Mouse (Mus musculus): ENCODE measurements around the gene Atp6v1g3.

DNA sequence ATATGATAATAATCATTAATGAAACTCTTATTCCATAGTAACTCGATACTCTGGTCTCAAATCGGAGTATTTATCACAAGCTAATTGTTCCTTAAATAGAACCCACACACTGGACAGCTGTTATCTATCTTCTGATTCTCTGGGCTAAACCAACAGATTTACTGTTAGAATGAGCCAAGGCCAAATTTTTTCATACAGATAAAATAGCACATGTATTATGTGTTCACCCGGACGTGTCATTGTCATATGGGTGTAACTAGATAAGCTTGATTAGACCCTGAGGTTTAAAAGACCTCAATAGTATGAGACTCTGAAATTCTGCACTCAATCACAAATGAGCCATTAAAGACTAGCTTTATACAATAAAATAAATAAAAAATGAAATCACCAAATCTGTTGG lies 28.4 kb upstream of the Atp6v1g3 start:
- TF ChIP-seq CTCF (IDR thresholded peaks at IDR 0.05; ENCODE audit: low read depth, low read length) = no peak
- TF ChIP-seq POLR2AphosphoS5 (IDR thresholded peaks at IDR 0.05; ENCODE audit: insufficient replicate concordance, low read depth, low read length) = no peak
- no peak for TF ChIP-seq GATA1 (IDR thresholded peaks at IDR 0.05; ENCODE audit: borderline replicate concordance, low read length)
- no peak for TF ChIP-seq TAL1 (conservative IDR thresholded peaks at IDR 0.05; ENCODE audit: low read depth, low read length)
